Mouse (Mus musculus) thymus, postnatal 14 days (tissue): Measurements from ENCODE around the gene Lrrc71.

ENCODE experiments used
- DNase-seq: peaks from one replicate; pipeline ENCODE4 v3.0.0; 2021

The Lrrc71 gene

DNA sequence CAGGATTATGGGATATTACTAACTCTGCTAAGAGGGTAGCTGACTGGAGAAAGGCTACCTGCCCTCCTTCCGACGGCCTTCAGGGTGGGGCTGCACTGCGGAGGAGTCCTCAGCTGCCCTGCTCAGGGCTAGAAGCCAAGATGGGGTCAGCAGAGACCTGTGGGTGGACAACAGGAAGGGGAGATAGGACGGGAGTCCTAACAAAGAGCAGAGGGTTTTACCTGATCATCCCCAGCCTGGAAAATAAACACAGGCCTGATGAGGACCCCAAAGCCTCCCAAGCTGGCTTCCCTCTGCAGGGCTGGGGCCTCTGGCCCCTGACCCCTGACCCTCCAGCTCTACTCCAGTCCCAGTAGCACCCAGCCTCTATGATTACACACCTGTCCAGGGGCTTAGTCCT is 14.8 kb upstream of the Lrrc71 start:
- no peak for DNase-seq

DNA sequence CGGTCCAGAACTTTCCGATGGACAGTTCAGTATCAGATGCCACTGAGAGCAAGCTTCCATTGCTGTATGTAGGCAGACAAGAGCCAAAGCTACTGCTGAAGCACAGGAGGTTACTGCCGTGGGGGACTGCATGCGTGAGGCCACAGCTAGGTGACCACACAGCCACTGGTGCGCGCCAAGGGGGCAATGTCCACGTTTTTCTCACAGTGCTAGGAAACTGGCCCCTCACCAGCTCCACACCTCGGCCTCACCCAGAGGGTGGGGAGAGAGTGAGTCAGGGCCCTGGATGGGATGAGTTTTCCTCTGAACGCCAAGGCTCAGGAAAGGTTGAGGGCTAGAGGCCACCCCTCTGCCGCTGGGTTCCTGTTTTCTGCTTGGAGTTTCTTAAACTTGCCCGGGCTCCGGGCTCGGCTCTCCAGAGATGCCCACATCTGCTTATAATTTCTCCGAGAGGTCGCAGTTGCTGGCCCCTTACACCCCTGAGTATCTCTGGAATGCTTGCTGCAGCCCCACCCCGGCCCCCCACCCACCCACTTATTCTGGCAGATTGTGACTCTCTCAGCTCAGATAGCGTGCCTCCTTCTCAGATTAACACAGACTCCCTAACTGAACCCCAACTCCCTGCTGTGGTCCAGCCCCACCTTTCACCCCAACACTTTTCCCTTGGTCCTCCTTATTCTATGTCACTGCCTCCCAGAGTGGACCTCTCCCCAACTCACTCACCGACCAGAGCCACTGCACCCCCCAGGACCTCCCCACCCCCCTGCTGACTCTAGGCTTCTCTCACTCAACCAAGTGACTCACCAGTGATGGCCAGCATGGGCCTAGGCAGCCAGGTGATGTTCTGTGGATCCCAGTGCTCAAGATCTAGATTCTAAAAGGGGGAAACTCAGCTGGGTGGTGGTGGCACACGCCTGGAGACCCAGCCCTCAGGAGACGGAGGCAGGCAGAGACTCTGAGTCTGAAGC is 13.3 kb upstream of the Lrrc71 start:
- no peak for DNase-seq

DNA sequence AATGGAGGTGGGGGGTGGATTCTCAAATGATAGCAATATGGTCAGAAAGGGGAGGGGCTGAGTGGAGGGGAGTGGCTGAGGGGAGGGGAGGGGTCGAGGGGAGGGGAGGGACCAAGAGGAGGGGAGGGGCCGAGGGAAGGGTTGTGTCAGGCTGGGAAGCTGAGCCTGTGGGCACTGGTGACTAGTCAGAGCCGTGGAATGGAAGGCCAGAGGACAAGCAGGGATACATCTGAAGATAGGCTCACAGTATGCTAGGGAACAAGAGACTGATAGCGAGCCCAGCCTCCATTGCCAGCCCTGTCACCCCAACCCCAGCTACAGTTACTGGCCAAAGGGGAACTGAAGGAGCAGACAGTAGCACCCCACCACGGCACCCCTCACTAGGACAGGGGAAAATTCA is 10.2 kb upstream of the Lrrc71 start:
- DNase-seq: no peak

DNA sequence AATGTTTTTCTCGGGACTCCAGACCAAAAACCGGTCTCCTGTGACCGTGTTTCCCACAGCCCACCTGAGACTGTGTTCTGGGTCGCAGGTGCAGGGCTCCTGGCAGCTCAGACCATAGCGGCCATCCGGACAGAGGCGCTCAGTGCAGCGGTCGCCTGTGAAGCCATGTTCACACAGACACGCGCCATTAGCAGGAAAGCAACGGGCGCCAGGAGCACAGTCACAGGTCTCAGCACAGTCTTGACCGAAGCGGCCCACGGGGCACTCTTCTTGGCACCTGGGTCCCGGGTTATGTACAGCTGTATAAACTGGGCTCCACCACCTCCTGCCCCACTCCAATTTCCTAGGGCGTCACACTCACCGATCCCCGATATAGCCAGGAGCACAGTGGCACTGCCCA is 8.1 kb upstream of the Lrrc71 start:
- DNase-seq: no peak

DNA sequence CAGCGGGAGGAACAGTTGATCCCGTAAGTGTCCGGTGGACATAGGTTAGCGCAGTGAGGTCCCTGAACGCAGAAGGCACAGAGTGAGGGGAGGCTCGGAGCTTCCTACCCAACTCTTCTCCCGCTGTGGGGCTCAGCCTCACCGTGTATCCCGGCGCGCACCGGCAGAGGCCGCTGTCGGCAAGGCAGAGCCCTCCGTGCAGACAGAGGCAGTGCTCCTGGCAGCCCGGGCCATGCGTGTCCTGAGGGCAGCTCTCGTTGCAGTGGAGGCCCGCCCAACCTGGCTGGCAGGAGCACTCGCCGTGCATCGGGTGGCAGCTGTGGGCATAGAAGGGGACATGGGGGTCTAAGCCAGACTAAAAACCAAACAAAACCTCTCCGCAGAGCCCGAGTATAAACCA is 7.5 kb upstream of the Lrrc71 start:
- peak; percentile 89 for DNase-seq

DNA sequence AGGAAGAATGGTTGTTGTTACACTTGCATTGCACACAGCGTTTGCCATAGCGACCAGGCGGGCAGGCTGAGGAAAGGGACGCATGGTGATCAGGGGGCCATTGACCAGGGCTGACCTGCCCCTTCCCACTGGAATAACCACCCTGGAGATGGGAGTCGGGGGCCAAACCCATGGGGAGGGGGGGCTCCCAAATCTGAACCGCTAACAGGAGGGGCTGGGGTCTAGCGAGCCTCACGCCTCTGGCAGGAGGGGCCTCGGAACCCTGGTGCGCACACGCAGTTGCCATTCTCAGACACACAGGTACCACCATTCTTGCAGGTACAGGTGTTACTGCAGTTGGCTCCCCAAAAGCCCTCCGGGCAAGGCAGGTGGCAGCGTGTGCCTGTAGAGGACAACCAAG is 5.4 kb upstream of the Lrrc71 start:
- no peak for DNase-seq

DNA sequence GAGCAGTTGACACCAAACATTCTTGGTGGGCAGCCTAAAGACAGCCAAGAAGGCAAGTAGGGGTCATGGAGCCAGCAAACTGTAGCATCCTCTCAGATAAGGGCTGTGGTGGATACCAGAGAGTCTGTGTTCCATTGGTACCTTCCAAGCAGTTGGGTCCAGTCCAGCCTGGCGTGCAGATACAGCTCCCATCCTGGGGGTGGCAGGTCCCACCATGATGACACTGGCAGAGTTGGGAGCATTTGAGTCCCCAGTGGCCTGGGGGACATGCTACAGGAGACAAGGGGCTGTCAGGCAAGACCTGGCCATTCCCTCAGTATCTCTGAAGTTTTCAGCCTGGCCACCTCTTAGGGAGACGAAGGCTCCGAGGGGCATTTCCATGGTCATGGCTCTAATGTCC is 4.1 kb upstream of the Lrrc71 start:
- no peak for DNase-seq

DNA sequence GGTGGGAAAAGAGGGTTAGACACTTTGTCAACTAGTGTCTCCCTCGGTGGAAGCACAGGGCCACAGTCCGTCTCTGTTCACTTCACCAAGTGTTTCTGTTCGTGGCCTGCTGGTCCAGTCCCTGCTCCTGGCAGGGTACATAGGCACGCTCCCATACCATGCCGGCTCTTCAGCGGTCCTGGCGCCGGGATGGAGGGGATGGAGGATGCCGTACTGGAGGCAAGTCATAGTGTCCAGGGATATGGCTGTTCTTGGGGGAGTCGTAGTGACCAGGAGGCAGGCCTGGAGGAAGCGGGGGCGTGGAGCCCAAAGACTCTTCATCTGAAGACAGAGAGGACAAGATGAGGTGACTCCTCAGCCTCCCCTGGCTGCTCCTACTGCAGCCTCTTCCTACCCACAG is 1.6 kb upstream of the Lrrc71 start:
- no peak for DNase-seq

DNA sequence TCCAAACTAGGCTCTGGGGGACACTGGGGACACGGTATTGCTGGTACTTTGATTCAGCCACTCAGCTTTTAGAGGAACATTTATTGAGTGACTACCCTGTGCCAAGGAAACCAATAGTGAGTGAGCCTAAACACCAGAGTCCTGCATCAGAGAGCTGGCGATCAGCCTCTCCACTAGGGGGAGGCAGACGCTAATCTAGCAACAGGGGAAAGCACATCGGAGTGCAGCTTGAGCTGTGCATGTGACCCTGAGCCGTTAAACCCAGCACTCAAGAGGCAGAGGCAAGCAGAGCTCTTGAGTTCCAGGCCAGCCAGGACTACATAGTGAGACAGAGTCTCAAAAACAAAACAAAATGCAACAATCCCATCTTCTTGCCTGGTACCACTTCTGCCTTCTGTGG is 611 bp upstream of the Lrrc71 start:
- peak; percentile 64 for DNase-seq

DNA sequence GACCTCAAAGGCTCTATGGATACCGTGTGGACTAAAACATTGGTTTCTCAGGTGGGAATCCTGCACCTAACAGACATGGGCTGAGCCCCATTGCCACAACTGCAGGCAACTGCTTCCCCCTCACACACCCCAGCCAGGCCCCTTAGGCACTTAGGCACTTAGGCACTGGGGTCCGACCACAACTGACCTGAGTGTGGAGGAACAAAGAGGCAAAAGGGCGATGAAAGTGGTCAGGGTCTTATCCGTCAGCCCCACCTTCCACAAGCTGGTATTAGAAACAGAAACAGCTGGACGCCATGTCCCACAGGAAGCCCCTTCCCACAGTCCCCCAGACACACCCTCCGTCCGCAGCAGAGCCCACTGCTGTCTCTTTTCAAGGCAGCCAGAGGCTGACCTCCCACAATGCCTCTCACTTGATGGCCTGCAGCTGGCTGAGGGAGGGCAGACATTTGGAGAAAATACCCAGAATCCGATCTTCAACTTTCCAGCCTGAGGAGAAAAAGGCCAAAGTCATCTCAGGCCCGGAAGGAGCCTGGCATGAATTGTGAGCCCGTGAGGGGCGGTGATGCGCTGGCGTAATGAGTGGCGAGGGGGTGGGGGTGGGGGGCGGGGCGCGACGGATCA is 3.3 kb downstream of the Lrrc71 start:
- DNase-seq: no peak

DNA sequence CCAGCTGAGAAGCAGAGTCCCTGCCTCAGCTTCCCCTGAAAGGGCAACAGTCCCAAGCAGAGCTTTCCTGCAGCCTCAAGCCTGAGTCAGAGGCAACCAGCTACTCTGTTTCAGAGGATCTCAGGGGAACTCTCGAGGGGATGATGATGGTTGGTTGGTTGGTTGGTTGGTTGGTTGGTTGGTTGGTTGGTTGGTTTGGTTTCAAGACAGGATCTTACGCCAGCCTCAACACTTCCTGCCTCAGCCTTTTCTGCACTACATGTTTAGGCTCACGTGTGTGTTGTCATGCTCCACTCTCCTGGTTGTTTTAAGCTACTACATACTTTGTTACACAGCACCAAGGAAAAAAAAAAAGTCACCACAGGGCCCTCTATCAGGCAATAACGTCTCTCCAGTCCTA is 4.5 kb downstream of the Lrrc71 start:
- DNase-seq: no peak

DNA sequence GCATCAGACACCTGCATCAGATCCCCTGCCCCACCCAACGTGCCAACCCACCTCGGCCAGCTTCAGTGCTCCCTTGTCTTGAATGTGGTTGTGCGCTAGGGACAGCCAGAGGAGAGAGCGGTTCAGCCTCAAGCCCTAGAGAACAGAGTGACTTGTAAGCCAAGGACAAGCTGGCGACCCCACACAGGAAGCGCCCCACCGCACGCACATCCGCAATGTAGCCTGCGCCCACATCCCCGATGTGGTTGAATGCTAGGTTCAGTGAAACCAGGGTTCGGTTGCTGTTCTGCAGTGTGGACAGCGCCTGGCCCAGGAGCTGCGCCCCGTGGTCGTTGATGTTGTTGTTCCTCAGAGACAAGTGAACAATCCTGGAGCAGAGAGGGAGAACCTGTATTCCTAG is 5.7 kb downstream of the Lrrc71 start:
- DNase-seq: peak; percentile 79

DNA sequence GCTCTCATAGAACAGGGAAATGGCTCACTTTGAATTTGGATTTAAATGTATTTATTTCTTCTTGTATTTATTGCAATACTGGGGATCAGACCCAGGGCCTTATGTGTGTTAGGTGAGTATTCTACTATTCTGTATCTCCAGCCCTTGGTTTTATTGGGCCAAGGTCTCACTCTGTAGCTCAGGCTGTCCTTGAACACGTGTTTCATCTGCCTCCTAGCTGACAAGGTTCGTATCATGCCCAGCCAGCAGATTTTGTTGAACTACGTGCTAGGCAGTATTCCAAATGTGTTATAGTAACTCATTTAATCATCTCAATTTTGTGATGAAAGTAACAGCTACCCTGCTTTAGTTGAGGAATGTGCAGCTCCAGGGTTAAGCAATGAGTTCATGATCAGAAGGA is 6.4 kb downstream of the Lrrc71 start:
- DNase-seq: no peak

DNA sequence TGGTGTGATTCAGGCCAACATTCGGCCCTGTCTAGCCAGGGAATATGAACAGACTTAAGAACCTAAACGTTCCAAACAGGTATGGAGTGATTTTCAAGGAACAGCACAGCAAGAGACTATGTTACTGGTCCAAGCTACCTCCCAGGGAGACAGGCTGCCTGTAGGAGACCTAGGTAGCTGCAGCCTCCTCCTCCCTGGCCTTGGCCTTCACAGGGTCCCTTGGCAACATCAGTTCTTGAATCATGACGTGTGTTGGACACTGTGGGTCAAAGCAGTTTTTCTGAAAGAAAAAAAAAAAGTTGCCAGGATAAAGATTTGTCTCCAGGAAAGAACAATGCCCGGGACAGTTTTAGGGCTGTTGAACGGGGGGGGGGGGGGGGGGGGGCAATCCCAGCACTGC is 9.5 kb downstream of the Lrrc71 start:
- DNase-seq: no peak

DNA sequence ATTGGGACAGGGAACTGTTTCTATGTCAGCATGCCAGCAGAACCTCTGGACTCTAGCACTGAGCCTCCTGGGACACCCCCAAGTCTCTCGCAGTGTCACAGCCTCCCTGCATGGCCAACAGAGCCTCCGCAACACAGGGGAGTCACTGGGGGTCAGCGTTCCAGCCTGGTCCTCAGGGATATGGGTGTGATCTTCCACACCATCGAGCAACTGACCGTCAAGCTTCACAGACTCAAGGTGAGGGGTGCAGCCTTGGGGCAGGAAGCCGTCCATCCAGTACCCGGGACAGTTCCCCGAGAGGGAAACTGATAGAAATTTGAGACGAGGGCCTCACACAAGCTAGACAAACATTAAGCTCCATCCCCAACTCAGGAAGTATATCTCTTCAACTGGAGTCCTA is 13.1 kb downstream of the Lrrc71 start:
- DNase-seq: no peak

DNA sequence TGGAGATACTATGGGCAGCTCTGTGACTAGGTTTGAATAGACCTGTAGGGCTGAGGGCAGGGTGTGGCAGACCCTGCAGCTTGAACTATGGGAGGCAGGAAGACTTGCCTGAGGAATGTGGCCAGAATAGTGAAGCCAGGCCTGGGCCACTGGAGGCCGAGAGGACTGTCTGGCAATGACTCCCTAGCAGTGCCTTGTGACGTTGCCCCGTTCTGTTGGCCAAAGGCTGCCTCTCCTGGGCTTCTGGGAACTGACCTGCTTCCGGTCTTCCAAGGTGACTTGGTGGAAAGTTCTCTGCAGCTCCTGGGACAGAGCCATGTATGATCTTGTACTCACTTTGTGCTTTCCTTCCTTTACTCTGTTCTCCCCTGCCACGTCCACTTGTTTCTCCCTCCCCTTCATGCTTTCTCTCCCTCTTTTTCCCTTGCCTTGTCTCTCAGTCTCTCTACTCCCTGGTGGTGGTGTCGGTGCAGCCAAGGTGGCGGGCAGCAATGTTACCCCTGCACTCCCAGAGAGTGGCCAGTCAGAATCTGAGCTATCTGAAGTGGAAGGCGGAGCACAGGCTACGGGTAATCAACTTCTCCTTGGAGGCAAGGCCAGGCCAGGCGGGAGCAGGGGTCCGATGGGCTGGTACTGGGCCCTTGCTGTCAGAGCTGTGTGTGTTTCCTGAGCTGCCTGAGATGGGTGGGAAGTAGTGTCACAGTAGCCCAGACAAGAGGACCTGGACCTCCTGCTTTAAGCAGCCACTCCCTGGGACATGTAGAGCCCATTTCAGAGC is 14.3 kb downstream of the Lrrc71 start:
- no peak for DNase-seq

DNA sequence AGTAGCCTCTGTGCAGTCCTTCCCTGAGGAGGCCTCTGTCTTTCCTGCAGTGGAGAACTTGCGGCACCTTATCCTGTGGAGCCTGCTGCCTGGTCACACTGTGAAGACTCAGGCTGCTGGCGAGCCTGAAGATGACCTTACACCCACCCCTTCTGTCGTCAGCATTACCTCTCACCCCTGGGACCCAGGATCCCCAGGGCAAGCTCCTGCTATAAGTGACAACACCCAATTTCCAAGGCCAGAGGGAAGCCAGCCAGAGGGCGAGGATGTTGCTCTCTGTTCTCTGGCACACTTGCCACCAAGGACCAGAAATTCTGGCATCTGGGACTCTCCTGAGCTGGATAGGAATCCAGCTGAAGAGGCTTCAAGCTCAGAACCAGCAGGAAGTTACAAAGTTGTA is 15.3 kb downstream of the Lrrc71 start:
- DNase-seq: no peak

DNA sequence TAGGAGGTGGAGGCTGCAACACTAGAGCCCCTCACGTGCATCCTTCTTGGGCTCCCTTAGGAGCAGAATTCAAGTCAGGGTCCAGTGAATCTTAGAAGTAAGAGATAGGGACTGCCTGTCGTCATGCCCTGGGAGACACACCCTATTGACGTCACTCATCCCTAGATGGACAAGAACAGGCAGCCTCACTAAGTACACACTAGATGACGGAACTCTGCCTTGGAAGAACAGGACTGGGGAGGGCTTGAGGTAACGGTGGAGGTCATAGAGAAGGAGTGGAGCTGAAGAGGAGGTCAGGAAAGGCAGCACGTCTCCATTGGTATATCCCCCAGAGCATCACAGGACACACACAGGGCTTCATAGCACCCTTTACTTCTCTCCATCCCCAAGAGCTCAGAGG is 19.7 kb downstream of the Lrrc71 start:
- DNase-seq: no peak

DNA sequence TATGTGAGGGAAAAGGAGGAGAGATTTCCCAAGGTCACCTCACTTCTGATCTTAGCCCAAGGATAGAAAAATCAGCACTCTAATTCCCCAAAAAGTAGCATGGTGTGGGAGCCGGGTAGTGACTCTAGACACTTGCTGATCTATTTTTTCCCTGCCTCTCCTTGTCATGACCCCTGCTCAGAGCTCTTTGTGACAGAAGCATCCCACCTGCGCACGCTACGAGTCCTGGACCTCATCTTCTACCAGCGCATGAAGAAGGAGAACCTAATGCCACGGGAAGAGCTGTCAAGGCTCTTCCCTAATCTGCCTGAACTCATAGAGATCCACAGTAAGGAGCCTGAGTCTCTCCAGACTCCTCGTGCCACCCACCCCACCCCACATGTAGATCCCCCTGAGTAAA is 22.2 kb downstream of the Lrrc71 start:
- DNase-seq: no peak

DNA sequence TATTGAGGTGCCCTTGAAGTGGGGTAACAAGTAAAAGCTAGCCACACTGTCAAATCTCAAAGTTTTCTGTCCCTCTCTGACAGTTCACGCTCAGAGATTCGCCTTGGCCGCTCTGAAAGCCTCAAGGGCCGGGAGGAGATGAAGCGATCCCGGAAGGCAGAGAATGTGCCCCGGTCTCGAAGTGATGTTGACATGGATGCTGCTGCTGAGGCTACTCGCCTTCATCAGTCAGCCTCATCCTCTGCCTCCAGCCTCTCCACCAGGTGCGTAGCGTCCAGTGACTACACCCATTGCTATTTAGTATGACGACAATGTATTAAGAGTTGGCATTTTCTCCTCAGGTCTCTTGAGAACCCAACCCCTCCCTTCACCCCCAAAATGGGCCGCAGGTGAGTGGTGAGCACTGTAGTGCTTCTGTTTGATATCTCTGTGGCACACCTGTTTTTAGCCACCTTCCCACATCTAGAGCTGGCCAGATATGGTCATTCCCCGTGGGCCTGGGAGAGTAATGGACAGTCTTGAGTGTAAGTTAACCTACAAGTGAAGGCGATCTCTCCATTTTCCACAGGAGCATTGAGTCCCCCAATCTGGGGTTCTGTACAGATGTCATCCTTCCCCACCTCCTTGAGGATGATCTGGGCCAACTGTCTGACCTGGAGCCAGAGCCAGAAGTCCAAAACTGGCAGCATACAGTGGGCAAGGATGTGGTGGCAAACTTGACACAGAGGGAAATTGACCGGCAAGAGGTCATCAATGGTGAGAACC is 22.8 kb downstream of the Lrrc71 start:
- no peak for DNase-seq

DNA sequence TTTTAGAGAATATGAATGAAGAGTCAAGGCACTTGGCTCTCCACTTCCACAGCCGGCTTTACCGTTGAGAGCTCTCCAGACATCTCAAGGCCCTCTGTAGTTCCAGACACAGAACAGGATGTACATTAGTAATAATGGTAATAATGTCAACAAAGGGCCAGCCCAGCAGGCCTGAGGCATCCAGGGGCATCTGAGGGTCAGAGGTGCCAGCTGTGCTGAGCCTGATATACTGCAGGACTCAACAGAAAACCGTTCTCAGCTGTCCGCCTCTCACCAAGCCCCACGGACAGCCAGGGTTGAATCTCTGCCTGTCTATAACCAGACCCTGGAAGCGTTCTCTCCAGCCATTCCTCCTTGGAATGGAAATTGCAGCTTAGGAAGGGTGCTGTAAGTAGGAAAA is 23.9 kb downstream of the Lrrc71 start:
- no peak for DNase-seq

DNA sequence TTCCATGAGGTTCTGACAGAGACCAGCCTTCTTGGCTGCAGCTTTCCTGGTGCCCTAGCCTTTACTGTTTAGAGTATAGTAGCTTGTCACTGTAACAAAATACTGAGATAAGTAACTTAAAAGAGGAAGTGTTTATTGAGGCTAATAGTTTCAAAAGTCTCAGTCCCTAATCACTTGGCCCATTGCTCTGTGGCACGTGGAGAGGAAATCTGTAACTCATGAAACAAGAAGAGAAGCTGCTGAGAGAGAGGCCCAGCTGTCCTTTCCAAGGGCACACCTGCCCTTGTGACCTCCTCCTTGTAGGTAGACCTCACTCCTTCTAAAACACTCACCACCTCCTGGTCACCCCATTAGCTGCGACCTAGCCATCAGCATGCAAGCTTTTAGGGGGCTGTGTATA is 29.9 kb downstream of the Lrrc71 start:
- DNase-seq: no peak
